Mouse (Mus musculus): ENCODE measurements around the gene Rxra. TPM values are rescaled to one million over a fixed set of nuclear protein-coding genes. Genes with fewer than 3 reads are reported as not detected.
A peak's percentile ranks its signal among the peaks of the same experiment; 100 is the strongest.

The Rxra gene
- polyA plus RNA-seq, 1 experiment from 2014 or later = 9.5 TPM

- H3K4me1 ChIP-seq = peaks cover 16% of the 10 kb centered on the region
- WGBS = 95% methylated on average over 10 of the region's 10 CpGs
- no peak overlapping the region for H3K27ac ChIP-seq (replicated peaks)
Measured at GRCm38 (mm10) chr2:27761260-27761995, 85.2 kb downstream of the Rxra start.

GRCm38 (mm10) chr2:27761996-27762340, 85.7 kb downstream of the Rxra start:
- Histone ChIP-seq H3K9ac (replicated peaks) (no peak overlapping the region), H3K27ac (replicated peaks) (no peak overlapping the region), H3K4me3 (no peak overlapping the region), H3K9me3 (no peaks in the 10 kb centered on the region), H3K36me3 (peaks cover 29% of the 10 kb centered on the region), H3K4me1 (peaks cover 16% of the 10 kb centered on the region), H3K27me3 (no peaks in the 10 kb centered on the region; the same call in 1 of the 2 replicates), H3K4me2 (replicated peaks) (no peak overlapping the region)
- no peak for ATAC-seq (ENCODE audit: low FRiP score, low read depth)
- WGBS = 87% methylated on average over 9 of the region's 9 CpGs

More at GRCm38 (mm10) chr2:27761260-27761995, 85.2 kb downstream of the Rxra start:
- no peak for ATAC-seq (ENCODE audit: low FRiP score, low read depth)
- Histone ChIP-seq H3K27me3 (no peaks in the 10 kb centered on the region; the same call in 1 of the 2 replicates), H3K9ac (replicated peaks) (no peak overlapping the region), H3K9me3 (no peaks in the 10 kb centered on the region), H3K4me2 (replicated peaks) (no peak overlapping the region), H3K36me3 (peaks cover 35% of the 10 kb centered on the region), H3K4me3 (no peak overlapping the region)

- peaks cover 16% of the 10 kb centered on the region for H3K4me1 ChIP-seq
- no peak overlapping the region for H3K9ac ChIP-seq (replicated peaks)
- no peak for ATAC-seq (ENCODE audit: low FRiP score, low read depth)
- no peak overlapping the region for H3K27ac ChIP-seq (replicated peaks)
- H3K27me3 ChIP-seq = no peaks in the 10 kb centered on the region; the same call in 1 of the 2 replicates
- H3K36me3 ChIP-seq = peaks cover 25% of the 10 kb centered on the region
- 50% methylated on average over 12 of the region's 12 CpGs for WGBS
- no peak overlapping the region for H3K4me2 ChIP-seq (replicated peaks)
- H3K9me3 ChIP-seq = no peaks in the 10 kb centered on the region
- no peak overlapping the region for H3K4me3 ChIP-seq
Measured at GRCm38 (mm10) chr2:27762509-27762908, 86.3 kb downstream of the Rxra start.

- peak overlapping the region; percentile 43; the same call in 1 of the 2 replicates for H3K27ac ChIP-seq (replicated peaks)
- H3K9me3 ChIP-seq = no peaks in the 10 kb centered on the region
- H3K9ac ChIP-seq (replicated peaks) = no peak overlapping the region
- peaks cover 20% of the 10 kb centered on the region for H3K36me3 ChIP-seq
- 78% methylated on average over 14 of the region's 14 CpGs for WGBS
- no peaks in the 10 kb centered on the region; the same call in 1 of the 2 replicates for H3K27me3 ChIP-seq
- no peak overlapping the region for H3K4me3 ChIP-seq
- no peak for ATAC-seq (ENCODE audit: low FRiP score, low read depth)
- peaks cover 14% of the 10 kb centered on the region for H3K4me1 ChIP-seq
- H3K4me2 ChIP-seq (replicated peaks) = no peak overlapping the region
Measured at GRCm38 (mm10) chr2:27762920-27763780, 86.9 kb downstream of the Rxra start.

- Histone ChIP-seq H3K4me1 (peaks cover 13% of the 10 kb centered on the region), H3K27me3 (peaks cover 5% of the 10 kb centered on the region), H3K27ac (replicated peaks) (peak overlapping the region; percentile 43), H3K36me3 (peaks cover 10% of the 10 kb centered on the region), H3K9me3 (no peaks in the 10 kb centered on the region), H3K4me2 (replicated peaks) (0 out of 2 replicates have a peak overlapping the region, but pooled peaks have one; percentile 8), H3K9ac (replicated peaks) (no peak overlapping the region; the same call in 1 of the 2 replicates), H3K4me3 (no peak overlapping the region)
- peak; percentile 74 for ATAC-seq (ENCODE audit: low FRiP score, low read depth)
- WGBS = 18% methylated on average over 6 of the region's 6 CpGs
Measured at GRCm38 (mm10) chr2:27764256-27764936, 88.2 kb downstream of the Rxra start.

GRCm38 (mm10) chr2:27764937-27765319, 88.7 kb downstream of the Rxra start:
- Histone ChIP-seq H3K27ac (replicated peaks) (peak overlapping the region; percentile 43), H3K4me2 (replicated peaks) (no peak overlapping the region), H3K27me3 (peaks cover 8% of the 10 kb centered on the region), H3K4me3 (no peak overlapping the region), H3K4me1 (peaks cover 13% of the 10 kb centered on the region), H3K36me3 (peaks cover 4% of the 10 kb centered on the region), H3K9ac (replicated peaks) (no peak overlapping the region), H3K9me3 (no peaks in the 10 kb centered on the region)
- 28% methylated on average over 3 of the region's 3 CpGs for WGBS
- peak; percentile 72 for ATAC-seq (ENCODE audit: low FRiP score, low read depth)

- no peak overlapping the region for H3K4me2 ChIP-seq (replicated peaks)
- H3K4me3 ChIP-seq = no peak overlapping the region
- peaks cover 13% of the 10 kb centered on the region for H3K4me1 ChIP-seq
- H3K9me3 ChIP-seq = no peaks in the 10 kb centered on the region
- ATAC-seq (ENCODE audit: low FRiP score, low read depth) = no peak
- H3K36me3 ChIP-seq = no peaks in the 10 kb centered on the region
- WGBS = 60% methylated on average over 7 of the region's 7 CpGs
- peaks cover 8% of the 10 kb centered on the region for H3K27me3 ChIP-seq
- no peak overlapping the region for H3K27ac ChIP-seq (replicated peaks)
- H3K9ac ChIP-seq (replicated peaks) = no peak overlapping the region
Measured at GRCm38 (mm10) chr2:27767773-27768172, 91.5 kb downstream of the Rxra start.

- H3K9ac ChIP-seq (replicated peaks) = no peak overlapping the region
- H3K27ac ChIP-seq (replicated peaks) = no peak overlapping the region
- H3K9me3 ChIP-seq = no peaks in the 10 kb centered on the region
- no peaks in the 10 kb centered on the region for H3K36me3 ChIP-seq
- no peak overlapping the region for H3K4me3 ChIP-seq
- H3K4me1 ChIP-seq = peaks cover 1% of the 10 kb centered on the region
- ATAC-seq (ENCODE audit: low FRiP score, low read depth) = no peak
- no peak overlapping the region for H3K4me2 ChIP-seq (replicated peaks)
- peaks cover 8% of the 10 kb centered on the region for H3K27me3 ChIP-seq
- WGBS = 35% methylated on average over 5 of the region's 5 CpGs
Measured at GRCm38 (mm10) chr2:27769701-27770100, 93.5 kb downstream of the Rxra start.

- Histone ChIP-seq H3K9me3 (no peaks in the 10 kb centered on the region), H3K27me3 (peaks cover 8% of the 10 kb centered on the region), H3K9ac (replicated peaks) (no peak overlapping the region), H3K4me3 (no peak overlapping the region), H3K36me3 (no peaks in the 10 kb centered on the region), H3K4me1 (no peaks in the 10 kb centered on the region; the same call in 1 of the 2 replicates), H3K27ac (replicated peaks) (no peak overlapping the region), H3K4me2 (replicated peaks) (no peak overlapping the region)
- ATAC-seq (ENCODE audit: low FRiP score, low read depth) = 0 out of 2 replicates have a peak, but pooled peaks have one; percentile 27
- 6% methylated on average over 4 of the region's 4 CpGs for WGBS
Measured at GRCm38 (mm10) chr2:27770205-27770604, 94.0 kb downstream of the Rxra start.

GRCm38 (mm10) chr2:27771936-27772335, 95.7 kb downstream of the Rxra start:
- ATAC-seq (ENCODE audit: low FRiP score, low read depth) = no peak
- Histone ChIP-seq H3K27me3 (peaks cover 8% of the 10 kb centered on the region), H3K4me2 (replicated peaks) (no peak overlapping the region), H3K4me3 (no peak overlapping the region), H3K36me3 (no peaks in the 10 kb centered on the region), H3K27ac (replicated peaks) (no peak overlapping the region), H3K9me3 (no peaks in the 10 kb centered on the region), H3K9ac (replicated peaks) (no peak overlapping the region), H3K4me1 (no peaks in the 10 kb centered on the region; the same call in 1 of the 2 replicates)
- 30% methylated on average over 7 of the region's 7 CpGs for WGBS

GRCm38 (mm10) chr2:27772841-27773388, 96.7 kb downstream of the Rxra start:
- no peak overlapping the region for H3K9ac ChIP-seq (replicated peaks)
- 73% methylated on average over 7 of the region's 7 CpGs for WGBS
- peaks cover 8% of the 10 kb centered on the region for H3K27me3 ChIP-seq
- H3K4me2 ChIP-seq (replicated peaks) = no peak overlapping the region
- H3K4me3 ChIP-seq = no peak overlapping the region
- no peak overlapping the region for H3K27ac ChIP-seq (replicated peaks)
- no peaks in the 10 kb centered on the region; the same call in 1 of the 2 replicates for H3K4me1 ChIP-seq
- H3K9me3 ChIP-seq = no peaks in the 10 kb centered on the region
- ATAC-seq (ENCODE audit: low FRiP score, low read depth) = no peak
- H3K36me3 ChIP-seq = no peaks in the 10 kb centered on the region

Data from midbrain, embryonic 12.5 days (tissue).